Mouse (Mus musculus) right cerebral cortex, postnatal 36 days (tissue): ENCODE data around the gene Krit1.
A peak's percentile ranks its signal among the peaks of the same experiment; 100 is the strongest.
"Not testable (repeated sequence)": the region's sequence is repeated elsewhere in the genome, so short reads cannot be mapped to it uniquely, and the experiment has no call there.

Source experiments
- DNase-seq, 2 experiments: peaks; one replicate each; pipeline ENCODE4 v3.0.0; 2022; ENCODE audit warnings: low spot score in 2 of 2, mixed read lengths in 1 of 2

Gene Krit1

DNA sequence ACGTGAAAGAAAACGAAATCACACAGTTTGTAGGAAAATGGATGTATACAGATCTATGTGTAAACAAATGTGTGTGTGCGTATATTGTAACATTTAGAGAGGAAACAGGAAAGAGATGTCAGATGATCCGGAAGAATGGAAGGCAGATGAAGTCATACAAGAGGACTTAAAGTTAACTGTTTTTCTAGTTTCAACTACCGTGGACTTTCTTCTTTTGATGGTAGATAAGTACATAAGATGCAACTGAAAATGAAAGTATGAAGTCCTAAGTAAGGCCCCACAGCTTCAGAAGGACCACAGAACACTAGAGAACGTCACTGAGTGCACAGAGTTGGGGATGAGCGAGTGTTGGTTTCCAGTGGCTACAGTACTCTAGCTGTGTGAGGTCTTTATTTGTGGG is 83.9 kb downstream of the Krit1 start:
- not testable (repeated sequence) for DNase-seq

GRCm38 (mm10) chr5:3889201-3889600 is 86.2 kb downstream of the Krit1 start:
- no peak for DNase-seq

GRCm38 (mm10) chr5:3893459-3894293 is 90.7 kb downstream of the Krit1 start, which contains the start of gene Mterf1a:
Gene Mterf1a (minus strand): TSS chr5:3893933.
- peak; percentile 3 to 17 for DNase-seq

DNA sequence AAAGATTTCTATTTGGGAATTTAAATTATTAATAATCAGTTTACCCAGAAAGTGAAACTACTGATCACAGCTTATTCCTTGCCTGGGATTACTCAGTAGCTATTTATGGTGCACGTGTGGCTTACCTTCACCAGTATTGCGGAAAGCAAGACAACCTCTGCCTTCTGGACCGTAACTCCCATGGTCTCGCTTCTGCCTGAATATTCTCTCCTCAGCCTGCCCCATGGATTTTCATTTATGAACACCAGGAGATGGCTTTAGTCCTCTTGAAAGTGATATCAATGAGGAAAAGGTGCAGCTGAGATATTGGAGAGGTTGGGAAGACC is 91.3 kb downstream of the Krit1 start:
- DNase-seq: not testable (repeated sequence)
